Mouse (Mus musculus) forebrain, embryonic 16.5 days (tissue): ENCODE data around the gene Sqor. TPM values are rescaled to one million over a fixed set of nuclear protein-coding genes. Genes with fewer than 3 reads are reported as not detected.

Source experiments
- ATAC-seq: fragments of 200-750 bp; cut with Nextera tagmentation; 2 replicates; pipeline ENCODE4 v1.8.0; 2017; ENCODE audit warnings: mild to moderate bottlenecking, moderate library complexity
- H3K27ac ChIP-seq: fragments of 300-500 bp; sonication (generic); 2 replicates; pipeline ENCODE4 v1.5.1; 2014; ENCODE audit warnings: low read length, control low read depth
- H3K27me3 ChIP-seq: fragments of 300-500 bp; sonication (generic); replicated peaks from 2 replicates; pipeline ENCODE4 v1.6.1; 2014; ENCODE audit warnings: low read length; ENCODE audit not compliant: control insufficient read depth, insufficient read depth
- H3K36me3 ChIP-seq: fragments of 300-500 bp; sonication (generic); 2 replicates; pipeline ENCODE4 v1.6.1; 2014; ENCODE audit not compliant: control insufficient read depth, insufficient read depth
- H3K4me1 ChIP-seq: fragments of 300-500 bp; sonication (generic); replicated peaks from 2 replicates; pipeline ENCODE4 v1.6.1; 2014; ENCODE audit warnings: low read length; ENCODE audit not compliant: control insufficient read depth, insufficient read depth
- H3K4me2 ChIP-seq: fragments of 300-500 bp; sonication (generic); 2 replicates; pipeline ENCODE4 v1.6.1; 2014; ENCODE audit warnings: mild to moderate bottlenecking, low read length, control low read depth
- H3K4me3 ChIP-seq: fragments of 300-500 bp; sonication (generic); replicated peaks from 2 replicates; pipeline ENCODE4 v1.5.1; 2014; ENCODE audit warnings: mild to moderate bottlenecking, low read length, control low read depth
- H3K9ac ChIP-seq: fragments of 300-500 bp; sonication (generic); replicated peaks from 2 replicates; pipeline ENCODE4 v1.6.1; 2014; ENCODE audit warnings: low read depth, low read length, control low read depth
- H3K9me3 ChIP-seq: fragments of 300-500 bp; sonication (generic); 2 replicates; pipeline ENCODE4 v1.6.1; 2016; ENCODE audit warnings: low read length; ENCODE audit not compliant: control insufficient read depth
- WGBS: fragments of 180-500 bp; shearing (Covaris S2); extraction: QIAGEN DNeasy Blood & Tissue Kit; methylation state at CpG from one replicate; pipeline ENCODE4 v1.1.7; 2014; 5-methylcytosine and 5-hydroxymethylcytosine counted together
- polyA plus RNA-seq: library from polyadenylated mRNA; unstranded; fragments of >200 nt; fragmentation: Nextera tagmentation; extraction: Ambion mirVana; gene quantifications from 2 replicates; pipeline ENCODE4 v1.2.1, GENCODE M21; 2015

Sqor gene
- polyA plus RNA-seq, 1 experiment from 2014 or later: 2.1 TPM

DNA sequence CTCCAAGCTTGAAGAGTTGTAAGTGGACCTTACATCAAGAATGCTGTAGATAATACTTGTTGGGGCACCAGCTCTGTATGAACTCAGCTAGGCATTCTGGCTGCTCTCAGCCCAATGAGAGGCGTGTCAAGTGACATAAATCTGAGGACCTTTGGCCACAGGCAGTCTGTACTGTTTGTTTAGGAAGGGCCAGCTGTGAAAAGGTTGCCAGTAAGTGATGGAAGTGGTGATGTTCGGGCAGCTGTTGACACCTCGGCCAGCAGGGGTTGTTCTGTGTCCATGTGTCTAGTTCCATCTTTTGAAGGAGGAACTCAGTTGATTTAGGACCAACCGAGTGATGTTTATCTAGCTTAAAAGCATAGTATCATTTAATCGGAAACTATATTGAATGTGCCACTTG is 14.9 kb downstream of the Sqor start:
- H3K9ac ChIP-seq: no peak overlapping the region
- H3K4me1 ChIP-seq: no peaks in the 10 kb centered on the region
- H3K27me3 ChIP-seq: no peaks in the 10 kb centered on the region
- WGBS: 85% methylated on average over 5 of the region's 5 CpGs
- no peak overlapping the region for H3K4me3 ChIP-seq
- H3K4me2 ChIP-seq: no peak overlapping the region
- H3K27ac ChIP-seq: no peak overlapping the region
- H3K9me3 ChIP-seq: no peaks in the 10 kb centered on the region
- H3K36me3 ChIP-seq: no peaks in the 10 kb centered on the region
- no peak for ATAC-seq

DNA sequence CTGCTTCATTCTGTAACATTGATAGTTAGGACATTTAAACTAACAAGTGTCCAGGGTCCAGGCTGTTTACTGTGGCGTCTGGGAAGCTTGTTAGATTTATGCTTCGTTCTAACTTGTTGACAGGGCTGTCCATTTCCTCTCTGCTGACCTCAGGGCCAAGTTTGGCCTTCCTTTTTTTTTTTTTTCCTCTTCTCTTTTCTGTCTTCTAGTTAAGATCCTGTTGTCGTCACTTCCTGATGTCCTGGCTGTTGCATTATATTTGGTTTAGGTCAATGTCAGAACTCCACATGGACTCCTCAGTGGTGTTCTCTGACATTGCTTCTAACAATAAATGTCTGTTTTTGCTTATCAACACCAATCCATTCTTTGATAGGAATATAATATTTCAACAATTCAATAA is 15.4 kb downstream of the Sqor start:
- ATAC-seq: no peak
- 89% methylated on average over 3 of the region's 3 CpGs for WGBS
- Histone ChIP-seq H3K4me2 (no peak overlapping the region), H3K9ac (no peak overlapping the region), H3K9me3 (no peaks in the 10 kb centered on the region), H3K27me3 (no peaks in the 10 kb centered on the region), H3K27ac (no peak overlapping the region), H3K4me3 (no peak overlapping the region), H3K36me3 (no peaks in the 10 kb centered on the region), H3K4me1 (no peaks in the 10 kb centered on the region)

DNA sequence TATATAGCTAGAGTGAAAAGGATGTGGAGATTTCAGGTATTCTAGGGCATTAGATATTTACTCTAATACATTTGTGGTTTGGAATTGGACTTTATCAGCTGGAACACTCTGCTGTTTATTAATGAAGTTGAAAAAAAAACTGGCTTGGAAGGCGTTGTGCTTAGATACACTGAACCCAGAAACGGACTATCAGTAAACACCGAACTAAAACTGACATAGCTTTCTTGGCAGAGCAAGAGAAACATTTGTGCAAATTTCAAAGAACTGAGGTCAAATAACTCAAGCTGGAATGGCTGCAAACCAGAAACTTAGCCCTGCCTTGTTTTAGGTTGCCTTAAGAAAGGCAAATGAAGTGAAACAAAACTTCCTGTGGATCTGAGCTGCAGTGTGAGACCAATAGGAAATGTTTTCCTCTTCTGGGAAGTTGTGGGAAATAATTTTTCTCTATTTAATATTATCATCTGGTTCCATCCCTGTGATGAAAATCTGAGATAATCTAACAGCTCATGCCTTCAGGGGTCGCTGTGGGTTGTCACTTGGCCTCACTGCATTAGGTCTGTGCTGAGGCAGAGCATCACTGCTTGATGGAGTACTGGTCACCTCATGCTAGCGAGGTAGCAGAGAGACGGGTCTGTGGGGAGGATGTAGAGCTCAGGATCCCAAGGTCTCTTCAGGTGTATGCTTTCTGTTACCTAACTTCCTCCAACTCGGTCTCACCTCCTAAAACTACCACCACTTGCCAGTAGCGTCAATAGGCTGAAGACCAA is 16.7 kb downstream of the Sqor start:
- no peaks in the 10 kb centered on the region for H3K9me3 ChIP-seq
- H3K36me3 ChIP-seq: no peaks in the 10 kb centered on the region
- WGBS: 70% methylated on average over 8 of the region's 8 CpGs
- H3K27ac ChIP-seq: no peak overlapping the region
- H3K4me2 ChIP-seq: no peak overlapping the region
- H3K27me3 ChIP-seq: no peaks in the 10 kb centered on the region
- H3K4me3 ChIP-seq: no peak overlapping the region
- H3K4me1 ChIP-seq: no peaks in the 10 kb centered on the region
- ATAC-seq: no peak
- H3K9ac ChIP-seq: no peak overlapping the region

- 87% methylated on average over 2 of the region's 2 CpGs for WGBS
- no peaks in the 10 kb centered on the region for H3K27me3 ChIP-seq
- no peak overlapping the region for H3K9ac ChIP-seq
- H3K27ac ChIP-seq: no peak overlapping the region
- H3K4me1 ChIP-seq: no peaks in the 10 kb centered on the region
- no peak overlapping the region for H3K4me2 ChIP-seq
- no peak overlapping the region for H3K4me3 ChIP-seq
- ATAC-seq: no peak
- H3K36me3 ChIP-seq: no peaks in the 10 kb centered on the region
- no peaks in the 10 kb centered on the region for H3K9me3 ChIP-seq
These were observed 18.7 kb downstream of the Sqor start for GRCm38 (mm10) chr2:122783730-122784129.

- H3K4me2 ChIP-seq: no peak overlapping the region
- no peak overlapping the region for H3K9ac ChIP-seq
- no peaks in the 10 kb centered on the region for H3K4me1 ChIP-seq
- H3K36me3 ChIP-seq: no peaks in the 10 kb centered on the region
- WGBS: 84% methylated on average over 3 of the region's 3 CpGs
- H3K27me3 ChIP-seq: no peaks in the 10 kb centered on the region
- ATAC-seq: no peak
- H3K4me3 ChIP-seq: no peak overlapping the region
- H3K27ac ChIP-seq: no peak overlapping the region
- H3K9me3 ChIP-seq: no peaks in the 10 kb centered on the region
These were observed 19.7 kb downstream of the Sqor start for GRCm38 (mm10) chr2:122784701-122785100.

DNA sequence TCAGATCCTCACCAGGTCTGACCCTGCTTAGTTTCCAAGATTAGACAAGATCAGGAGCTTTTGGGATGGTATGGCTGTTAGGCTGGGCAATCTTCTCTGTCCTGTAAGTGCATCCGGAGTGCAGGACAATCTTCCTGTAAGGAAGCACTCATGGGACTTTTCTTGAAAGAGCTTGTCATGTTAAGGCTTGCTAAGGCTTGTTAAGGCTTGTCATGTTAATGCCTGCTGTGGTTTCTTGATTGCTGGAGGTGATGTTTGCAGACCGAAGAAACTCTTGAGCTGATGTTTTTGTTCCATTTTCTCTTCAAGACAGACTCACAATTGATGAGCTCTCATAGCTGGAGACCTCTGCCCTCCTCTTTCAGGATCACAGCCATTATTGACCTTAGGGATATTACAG is 21.1 kb downstream of the Sqor start:
- Histone ChIP-seq H3K4me3 (no peak overlapping the region), H3K9ac (no peak overlapping the region), H3K27ac (no peak overlapping the region), H3K4me2 (no peak overlapping the region), H3K4me1 (no peaks in the 10 kb centered on the region), H3K27me3 (no peaks in the 10 kb centered on the region), H3K9me3 (no peaks in the 10 kb centered on the region), H3K36me3 (no peaks in the 10 kb centered on the region)
- ATAC-seq: no peak
- 90% methylated on average over 2 of the region's 2 CpGs for WGBS

DNA sequence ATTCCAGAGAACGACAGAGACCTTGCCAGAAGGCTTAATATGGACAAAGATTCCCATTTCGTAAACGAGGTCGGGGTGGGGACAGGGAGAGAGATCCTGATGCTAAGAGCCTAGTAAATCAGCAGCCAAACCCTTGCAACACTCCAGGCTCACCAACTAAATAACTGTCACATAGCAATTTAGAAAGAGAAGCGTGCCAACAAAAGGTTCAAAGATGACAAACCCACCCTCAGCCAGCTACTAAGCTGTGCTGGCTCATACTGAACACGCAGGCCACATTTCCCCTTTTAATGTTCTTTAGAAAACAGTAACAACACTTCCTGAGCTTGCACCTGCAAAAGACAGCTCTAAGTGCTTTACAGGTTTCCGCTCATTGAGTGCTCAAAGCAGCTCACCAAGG is 24.3 kb downstream of the Sqor start:
- Histone ChIP-seq H3K4me3 (no peak overlapping the region), H3K36me3 (no peaks in the 10 kb centered on the region), H3K4me2 (no peak overlapping the region), H3K27ac (no peak overlapping the region), H3K4me1 (no peaks in the 10 kb centered on the region), H3K9ac (no peak overlapping the region), H3K27me3 (no peaks in the 10 kb centered on the region), H3K9me3 (no peaks in the 10 kb centered on the region)
- no peak for ATAC-seq
- 70% methylated on average over 7 of the region's 7 CpGs for WGBS

GRCm38 (mm10) chr2:122789730-122790129 is 24.7 kb downstream of the Sqor start:
- H3K27me3 ChIP-seq: no peaks in the 10 kb centered on the region
- WGBS: 67% methylated on average over 6 of the region's 6 CpGs
- H3K9ac ChIP-seq: no peak overlapping the region
- no peak overlapping the region for H3K27ac ChIP-seq
- ATAC-seq: no peak
- no peak overlapping the region for H3K4me2 ChIP-seq
- no peaks in the 10 kb centered on the region for H3K4me1 ChIP-seq
- no peaks in the 10 kb centered on the region for H3K36me3 ChIP-seq
- H3K9me3 ChIP-seq: no peaks in the 10 kb centered on the region
- no peak overlapping the region for H3K4me3 ChIP-seq

- Histone ChIP-seq H3K27me3 (no peaks in the 10 kb centered on the region), H3K9ac (no peak overlapping the region), H3K9me3 (no peaks in the 10 kb centered on the region), H3K4me3 (no peak overlapping the region), H3K4me1 (no peaks in the 10 kb centered on the region), H3K36me3 (no peaks in the 10 kb centered on the region), H3K4me2 (no peak overlapping the region), H3K27ac (no peak overlapping the region)
- ATAC-seq: no peak
- 73% methylated on average over 6 of the region's 6 CpGs for WGBS
These were observed 39.4 kb downstream of the Sqor start for GRCm38 (mm10) chr2:122804392-122804791.

DNA sequence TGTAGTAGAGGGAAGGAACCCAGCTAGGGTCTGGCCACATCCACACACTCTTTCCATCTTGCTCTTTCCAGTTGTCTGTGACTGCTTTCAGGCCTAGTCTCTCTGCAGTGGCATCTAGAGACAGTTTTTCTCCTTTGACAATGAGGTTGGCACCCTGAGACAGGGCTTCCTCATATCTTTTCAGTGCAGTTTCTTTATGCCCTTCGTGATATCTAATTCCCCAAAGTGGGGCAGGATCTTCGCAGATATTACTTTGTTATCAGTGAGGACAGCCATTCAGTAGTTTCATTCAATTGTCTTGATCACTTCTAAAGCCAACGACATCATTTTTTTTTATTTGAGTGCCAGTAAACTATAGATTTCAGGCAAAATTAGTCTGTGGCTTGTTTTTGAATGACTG is 41.0 kb downstream of the Sqor start:
- Histone ChIP-seq H3K4me3 (no peak overlapping the region), H3K4me2 (no peak overlapping the region), H3K36me3 (no peaks in the 10 kb centered on the region), H3K27me3 (no peaks in the 10 kb centered on the region), H3K4me1 (no peaks in the 10 kb centered on the region), H3K9me3 (no peaks in the 10 kb centered on the region), H3K27ac (no peak overlapping the region), H3K9ac (no peak overlapping the region)
- no peak for ATAC-seq
- whole genome bisulfite sequencing: 89% methylated on average over 3 of the region's 3 CpGs
